Mouse (Mus musculus): ENCODE results near the gene Ubc.

DNA sequence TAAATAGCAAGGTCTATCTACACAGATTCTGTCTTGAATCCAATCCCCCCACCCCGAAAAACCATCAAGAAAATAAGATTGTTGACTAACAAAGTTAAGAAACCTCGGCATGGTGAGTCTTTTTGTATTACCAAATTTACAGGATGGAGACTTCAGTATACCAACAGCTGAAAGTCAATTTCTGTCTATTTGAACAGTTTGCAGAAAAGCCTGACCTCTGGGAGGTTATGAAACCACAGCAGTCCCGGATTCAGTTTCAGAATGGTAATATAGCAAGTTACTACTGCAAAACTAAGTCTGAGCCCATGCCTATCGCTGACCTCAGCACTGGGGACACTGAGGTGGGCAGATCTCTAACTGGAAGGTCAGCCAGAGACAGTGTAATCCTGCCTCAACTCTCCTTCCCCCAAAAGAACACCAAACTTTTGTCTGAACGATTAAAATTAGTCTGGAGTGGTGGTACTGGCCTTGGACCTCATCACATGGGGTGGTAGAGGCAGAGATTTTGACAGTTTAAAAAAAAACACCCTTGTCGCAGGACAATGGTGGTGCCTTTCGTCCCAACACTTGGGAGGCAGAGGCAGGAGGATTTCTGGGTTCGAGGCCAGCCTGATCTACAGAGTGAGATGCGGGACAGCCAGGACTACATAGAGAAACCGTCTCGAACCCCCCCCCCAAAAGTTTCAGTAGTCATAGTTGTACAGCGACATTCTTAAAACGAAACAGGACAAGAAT is 1.5 kb downstream of the Ubc start:
- no peak for TF ChIP-seq CTCF (IDR thresholded peaks at IDR 0.05; ENCODE audit: low read depth, low read length)
- no peak for TF ChIP-seq POLR2A (IDR thresholded peaks at IDR 0.05; ENCODE audit: borderline replicate concordance, low read depth, low read length)
